Mouse (Mus musculus) MEL (cell line): ENCODE measurements around the gene Mdp1. TPM values are rescaled to one million over a fixed set of nuclear protein-coding genes. Genes with fewer than 3 reads are reported as not detected.

ENCODE experiments used
- DNase-seq: peaks from one replicate; pipeline ENCODE4 v3.0.0; 2011; ENCODE audit warnings: low read depth, low spot score
- H3K27ac ChIP-seq: 2 replicates; pipeline ENCODE4 v1.5.1; 2012; ENCODE audit warnings: low read depth, mild to moderate bottlenecking, control low read depth, low read length, moderate library complexity; ENCODE audit not compliant: control insufficient read depth
- H3K27me3 ChIP-seq, 2 experiments: fragments of 150-350 bp in 1 of 2; sonication (generic) in 1 of 2; 2 replicates each; pipeline ENCODE4 v1.6.1; 2012; ENCODE audit warnings: low read length in 2 of 2, mild to moderate bottlenecking in 2 of 2, improper control_type of control experiment in 1 of 2, moderate library complexity in 1 of 2; ENCODE audit not compliant: insufficient read depth in 2 of 2, control insufficient read depth in 1 of 2
- H3K36me3 ChIP-seq, 2 experiments: 2 replicates each; pipeline ENCODE4 v1.6.1; 2012 to 2014; ENCODE audit warnings: low read length in 2 of 2, improper control_type of control experiment in 1 of 2, inconsistent platforms in 1 of 2, mild to moderate bottlenecking in 1 of 2; ENCODE audit not compliant: insufficient read depth in 2 of 2, control insufficient read depth in 1 of 2
- H3K4me1 ChIP-seq, 2 experiments: fragments of 150-350 bp in 1 of 2; sonication (generic) in 1 of 2; 2 replicates each; pipeline ENCODE4 v1.6.1; 2012; ENCODE audit warnings: low read length in 2 of 2, improper control_type of control experiment in 1 of 2, mild to moderate bottlenecking in 1 of 2; ENCODE audit not compliant: insufficient read depth in 2 of 2, control insufficient read depth in 1 of 2
- H3K4me3 ChIP-seq, 2 experiments: fragments of 150-350 bp in 1 of 2; sonication (generic) in 1 of 2; 2 replicates each; pipeline ENCODE4 v1.5.1; 2012; ENCODE audit warnings: low read depth in 2 of 2, low read length in 2 of 2, mild to moderate bottlenecking in 2 of 2, moderate library complexity in 2 of 2, control low read depth in 1 of 2, improper control_type of control experiment in 1 of 2; ENCODE audit not compliant: control insufficient read depth in 1 of 2, insufficient read depth in 1 of 2
- H3K79me2 ChIP-seq: 2 replicates; pipeline ENCODE4 v1.6.1; 2012; ENCODE audit warnings: mild to moderate bottlenecking, low read length, moderate library complexity; ENCODE audit not compliant: control insufficient read depth, poor library complexity, insufficient read depth
- H3K9ac ChIP-seq: 2 replicates; pipeline ENCODE4 v1.6.1; 2012; ENCODE audit warnings: low read depth, mild to moderate bottlenecking, control low read depth, low read length, moderate library complexity; ENCODE audit not compliant: control insufficient read depth, poor library complexity, severe bottlenecking
- H3K9me3 ChIP-seq: fragments of 150-350 bp; sonication (generic); replicated peaks from 2 replicates; pipeline ENCODE4 v1.6.1; 2012; ENCODE audit warnings: mild to moderate bottlenecking, low read length, improper control_type of control experiment, moderate library complexity; ENCODE audit not compliant: insufficient read depth
- CTCF ChIP-seq, 3 experiments: IDR thresholded peaks in 2 of 3; conservative IDR thresholded peaks in 1 of 3; 2 replicates each; pipeline ENCODE4 v1.5.1; 2011 to 2012; ENCODE audit warnings: low read length in 3 of 3, low read depth in 2 of 3, mild to moderate bottlenecking in 2 of 3, improper control_type of control experiment in 1 of 3, inconsistent platforms in 1 of 3, mixed read lengths in 1 of 3, moderate library complexity in 1 of 3; ENCODE audit not compliant: control insufficient read depth in 1 of 3, insufficient read depth in 1 of 3, poor library complexity in 1 of 3, severe bottlenecking in 1 of 3
- ELF1 ChIP-seq: IDR thresholded peaks from 2 replicates; pipeline ENCODE4 v1.6.1; 2014; ENCODE audit warnings: low read depth, mild to moderate bottlenecking, inconsistent platforms, low read length, improper control_type of control experiment, moderate library complexity
- EP300 ChIP-seq, 2 experiments: IDR thresholded peaks; 2 replicates each; pipeline ENCODE4 v1.6.1; 2011; ENCODE audit warnings: improper control_type of control experiment in 2 of 2, low read length in 2 of 2, low read depth in 1 of 2, mild to moderate bottlenecking in 1 of 2
- GABPA ChIP-seq: IDR thresholded peaks from 2 replicates; pipeline ENCODE4 v1.6.1; 2012; ENCODE audit warnings: low read depth, mild to moderate bottlenecking, inconsistent platforms, low read length, improper control_type of control experiment, moderate library complexity
- GATA1 ChIP-seq: IDR thresholded peaks from 2 replicates; pipeline ENCODE4 v1.6.1; 2011; ENCODE audit warnings: low read depth, low read length, improper control_type of control experiment
- HCFC1 ChIP-seq: IDR thresholded peaks from 2 replicates; pipeline ENCODE4 v1.6.1; 2012; ENCODE audit warnings: low read depth, mild to moderate bottlenecking, inconsistent platforms, low read length, improper control_type of control experiment, moderate library complexity
- MYB ChIP-seq: IDR thresholded peaks from 2 replicates; pipeline ENCODE4 v1.6.1; 2011; ENCODE audit warnings: mild to moderate bottlenecking, low read depth, low read length, improper control_type of control experiment
- NELFE ChIP-seq: IDR thresholded peaks from 2 replicates; pipeline ENCODE4 v1.6.1; 2011; ENCODE audit warnings: low read depth, low read length, improper control_type of control experiment
- POLR2AphosphoS2 ChIP-seq: IDR thresholded peaks from 2 replicates; pipeline ENCODE4 v1.6.1; 2011; ENCODE audit warnings: low read length, improper control_type of control experiment
- POLR2AphosphoS5 ChIP-seq: IDR thresholded peaks from 2 replicates; pipeline ENCODE4 v1.6.1; 2012; ENCODE audit warnings: low read depth, borderline replicate concordance, mild to moderate bottlenecking, inconsistent platforms, low read length, moderate library complexity, mixed read lengths
- RAD21 ChIP-seq: IDR thresholded peaks from 2 replicates; pipeline ENCODE4 v1.6.1; 2011; ENCODE audit warnings: mild to moderate bottlenecking, low read depth, low read length, improper control_type of control experiment
- RCOR1 ChIP-seq: IDR thresholded peaks from 2 replicates; pipeline ENCODE4 v1.6.1; 2012; ENCODE audit warnings: low read depth, mild to moderate bottlenecking, inconsistent platforms, low read length, improper control_type of control experiment
- ZKSCAN1 ChIP-seq: IDR thresholded peaks from 2 replicates; pipeline ENCODE4 v1.6.1; 2012; ENCODE audit warnings: low read depth, mild to moderate bottlenecking, inconsistent platforms, low read length, improper control_type of control experiment, moderate library complexity
- ZMIZ1 ChIP-seq: IDR thresholded peaks from 2 replicates; pipeline ENCODE4 v1.6.1; 2012; ENCODE audit warnings: low read depth, mild to moderate bottlenecking, inconsistent platforms, low read length, improper control_type of control experiment, moderate library complexity
- polyA plus RNA-seq, 2 experiments: library from polyadenylated mRNA; stranded (reverse) in 1 of 2; unstranded in 1 of 2; fragments of >175 nt in 1 of 2; fragments of >200 nt in 1 of 2; gene quantifications; 2 replicates each; pipeline versions ENCODE4 v1.2.1 to v1.2.4; 2012; ENCODE audit warnings: low replicate concordance in 2 of 2, low read depth in 1 of 2; ENCODE audit not compliant: insufficient read length in 2 of 2, insufficient read depth in 1 of 2, missing spikeins in 1 of 2
- total RNA-seq: library from RNA; depleted of rRNA; stranded (reverse); fragments of 300-350 nt; gene quantifications from 2 replicates; pipeline ENCODE4 v1.2.3, GENCODE M21; 2012; rRNA removed

Gene Mdp1
- total and polyA plus RNA-seq, 3 experiments, result 25.6 to 30.6 TPM; not detected in 1

DNA sequence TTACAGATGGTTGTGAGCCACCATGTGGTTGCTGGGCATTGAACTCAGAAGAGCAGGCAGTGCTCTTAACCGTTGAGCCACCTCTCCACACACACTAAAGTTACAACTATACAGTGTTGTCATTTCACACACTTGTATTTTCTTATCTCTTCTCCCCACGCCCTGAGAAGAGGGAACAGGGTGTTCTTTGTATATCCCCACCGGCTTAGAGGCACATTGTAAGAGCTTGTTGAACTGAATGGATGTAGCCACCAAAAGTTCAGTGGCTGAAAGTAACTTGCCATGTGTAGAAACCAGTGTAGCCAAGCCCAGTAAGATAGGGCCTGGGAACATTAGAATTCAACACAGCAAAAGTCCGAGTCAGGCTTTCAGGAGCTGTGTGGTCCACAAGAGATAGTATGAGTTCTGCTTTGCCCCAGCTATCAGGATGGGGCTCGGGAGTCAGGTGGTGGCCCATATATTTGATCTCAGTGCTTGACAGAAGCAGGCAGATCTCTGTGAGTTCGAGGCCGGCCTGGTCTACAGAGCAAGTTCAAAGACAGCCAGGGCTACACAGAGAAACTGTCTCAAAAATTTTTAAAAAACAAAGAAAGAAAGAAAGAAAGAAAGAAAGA is 45.6 kb downstream of the Mdp1 start (continued):
- TF ChIP-seq GATA1, result peak; percentile 84
- no peak for TF ChIP-seq POLR2AphosphoS5
- TF ChIP-seq, all 39 proteins: peak for 7

GRCm38 (mm10) chr14:55613346-55613745 is 47.0 kb downstream of the Mdp1 start:
- H3K27me3 ChIP-seq, result no peaks in the 10 kb centered on the region
- no peaks in the 10 kb centered on the region for H3K79me2 ChIP-seq
- peaks cover 0 to 24% of the 10 kb centered on the region in 2 experiments; a peak in 2 of 4 replicates for H3K36me3 ChIP-seq
- no peaks in the 10 kb centered on the region for H3K9me3 ChIP-seq
- H3K9ac ChIP-seq, result no peak overlapping the region
- DNase-seq, result peak; percentile 59
- peaks cover 11 to 40% of the 10 kb centered on the region in 2 experiments for H3K4me1 ChIP-seq
- TF ChIP-seq MYB (no peak), GATA1 (peak; percentile 33; the same call in 1 of the 2 replicates), ZKSCAN1 (no peak)
- no peak overlapping the region for H3K4me3 ChIP-seq
- H3K27ac ChIP-seq, result peak overlapping the region; percentile 24

GRCm38 (mm10) chr14:55608339-55608738 is 52.0 kb downstream of the Mdp1 start:
- Histone ChIP-seq H3K4me1 (peaks cover 3 to 16% of the 10 kb centered on the region in 2 experiments; a peak in 3 of 4 replicates), H3K9me3 (no peaks in the 10 kb centered on the region), H3K9ac (no peak overlapping the region), H3K27me3 (no peaks in the 10 kb centered on the region), H3K4me3 (no peak overlapping the region), H3K27ac (no peak overlapping the region), H3K79me2 (no peaks in the 10 kb centered on the region), H3K36me3 (peaks cover 0 to 16% of the 10 kb centered on the region in 2 experiments; a peak in 2 of 4 replicates)
- no peak for TF ChIP-seq RCOR1
- no peak for TF ChIP-seq GABPA
- no peak for TF ChIP-seq ELF1
- TF ChIP-seq NELFE, result no peak
- TF ChIP-seq CTCF (IDR thresholded peaks at IDR 0.05 in 2 of 3, conservative IDR thresholded peaks at IDR 0.05 in 1 of 3; ENCODE audit: control insufficient read depth in 1 of 3, insufficient read depth in 1 of 3, low read depth in 2 of 3, low read length in 3 of 3, poor library complexity in 1 of 3, severe bottlenecking in 1 of 3), result no peak
- TF ChIP-seq EP300 (IDR thresholded peaks at IDR 0.05; ENCODE audit: low read depth in 1 of 2, low read length in 2 of 2), result no peak
- TF ChIP-seq HCFC1, result no peak
- TF ChIP-seq POLR2AphosphoS2, result no peak
- no peak for TF ChIP-seq ZMIZ1
- no peak for TF ChIP-seq RAD21
- TF ChIP-seq GATA1, result no peak
- DNase-seq, result no peak

Other genes with a start within 250 kb of the Mdp1 start
Only the 30 nearest of the 35 such genes appear.
- gene Carmil3, start 169.9 kb downstream of the Mdp1 start, total RNA-seq, result 0.23 and 0.27 TPM in 2 replicates
- gene Carmil3, start 169.9 kb downstream of the Mdp1 start, polyA plus RNA-seq, result 1 to 10 TPM in 1 of 2 experiments, not detected in 1; 2.6 TPM
- gene Cpne6, start 150.1 kb downstream of the Mdp1 start, total RNA-seq, result not detected in 2 replicates
- not detected for gene Cpne6, start 150.1 kb downstream of the Mdp1 start, polyA plus RNA-seq
- not detected in 2 replicates for gene Nrl, start 135.5 kb downstream of the Mdp1 start, total RNA-seq
- gene Nrl, start 135.5 kb downstream of the Mdp1 start, polyA plus RNA-seq, result not detected
- 17.0 and 64.4 TPM in 2 replicates for gene Pck2, start 120.2 kb downstream of the Mdp1 start, total RNA-seq
- gene Pck2, start 120.2 kb downstream of the Mdp1 start, polyA plus RNA-seq, result 100 to 1,000 TPM in 1 of 2 experiments, 10 to 100 TPM in 1; 63.7 to 103 TPM
- 24.3 and 27.7 TPM in 2 replicates for gene Dcaf11, start 100.5 kb downstream of the Mdp1 start, total RNA-seq
- 10 to 100 TPM in 1 of 2 experiments, not detected in 1; 37.9 TPM for gene Dcaf11, start 100.5 kb downstream of the Mdp1 start, polyA plus RNA-seq
- gene A730061H03Rik, start 100.1 kb downstream of the Mdp1 start, total RNA-seq, result 0.73 and 0.92 TPM in 2 replicates
- under 1 TPM in 1 of 2 experiments, not detected in 1; 0.86 TPM for gene A730061H03Rik, start 100.1 kb downstream of the Mdp1 start, polyA plus RNA-seq
- gene Fitm1, start 84.9 kb downstream of the Mdp1 start, total RNA-seq, result not detected in 2 replicates
- gene Fitm1, start 84.9 kb downstream of the Mdp1 start, polyA plus RNA-seq, result under 1 TPM in 1 of 2 experiments, not detected in 1; 0.07 TPM
- 73.8 and 85.9 TPM in 2 replicates for gene Psme1, start 82.4 kb downstream of the Mdp1 start, total RNA-seq
- gene Psme1, start 82.4 kb downstream of the Mdp1 start, polyA plus RNA-seq, result 100 to 1,000 TPM in 1 of 2 experiments, not detected in 1; 205 TPM
- 55.4 and 59.4 TPM in 2 replicates for gene Emc9, start 75.2 kb downstream of the Mdp1 start, total RNA-seq
- 10 to 100 TPM in 1 of 2 experiments, not detected in 1; 38.7 TPM for gene Emc9, start 75.2 kb downstream of the Mdp1 start, polyA plus RNA-seq
- gene Psme2, start 69.4 kb downstream of the Mdp1 start, total RNA-seq, result 98.1 and 143 TPM in 2 replicates
- 100 to 1,000 TPM in 1 of 2 experiments, not detected in 1; 231 TPM for gene Psme2, start 69.4 kb downstream of the Mdp1 start, polyA plus RNA-seq
- gene Rnf31, start 68.8 kb downstream of the Mdp1 start, total RNA-seq, result 10.7 and 12.9 TPM in 2 replicates
- gene Rnf31, start 68.8 kb downstream of the Mdp1 start, polyA plus RNA-seq, result 10 to 100 TPM in 1 of 2 experiments, not detected in 1; 24.5 TPM
- gene Irf9, start 56.9 kb downstream of the Mdp1 start, total RNA-seq, result 5.0 and 8.5 TPM in 2 replicates
- 10 to 100 TPM in 1 of 2 experiments, not detected in 1; 14.8 TPM for gene Irf9, start 56.9 kb downstream of the Mdp1 start, polyA plus RNA-seq
- 1.5 and 1.6 TPM in 2 replicates for gene Rec8, start 42.5 kb downstream of the Mdp1 start, total RNA-seq
- 1 to 10 TPM in 1 of 2 experiments, not detected in 1; 2.5 TPM for gene Rec8, start 42.5 kb downstream of the Mdp1 start, polyA plus RNA-seq
- gene Ipo4, start 24.6 kb downstream of the Mdp1 start, total RNA-seq, result 46.2 and 54.1 TPM in 2 replicates
- 100 to 1,000 TPM in 1 of 2 experiments, not detected in 1; 132 TPM for gene Ipo4, start 24.6 kb downstream of the Mdp1 start, polyA plus RNA-seq
- not detected in 2 replicates for gene Gm49378, start 22.6 kb downstream of the Mdp1 start, total RNA-seq
- gene Gm49378, start 22.6 kb downstream of the Mdp1 start, polyA plus RNA-seq, result 1 to 10 TPM in 1 of 2 experiments, not detected in 1; 4.6 TPM
- 49.4 and 60.5 TPM in 2 replicates for gene Tm9sf1, start 16.7 kb downstream of the Mdp1 start, total RNA-seq
- 10 to 100 TPM in 1 of 2 experiments, not detected in 1; 80.1 TPM for gene Tm9sf1, start 16.7 kb downstream of the Mdp1 start, polyA plus RNA-seq
- 0.08 and 0.10 TPM in 2 replicates for gene Tssk4, start 10.3 kb downstream of the Mdp1 start, total RNA-seq
- gene Tssk4, start 10.3 kb downstream of the Mdp1 start, polyA plus RNA-seq, result under 1 TPM in 1 of 2 experiments, not detected in 1; 0.40 TPM
- 22.3 and 24.5 TPM in 2 replicates for gene Gmpr2, start 11.4 kb upstream of the Mdp1 start, total RNA-seq
- gene Gmpr2, start 11.4 kb upstream of the Mdp1 start, polyA plus RNA-seq, result 10 to 100 TPM in 1 of 2 experiments, not detected in 1; 28.8 TPM
- 515 and 516 TPM in 2 replicates for gene Nedd8, start 11.6 kb upstream of the Mdp1 start, total RNA-seq
- 100 to 1,000 TPM in 1 of 2 experiments, not detected in 1; 528 TPM for gene Nedd8, start 11.6 kb upstream of the Mdp1 start, polyA plus RNA-seq
- 27.2 and 27.8 TPM in 2 replicates for gene Tinf2, start 21.3 kb upstream of the Mdp1 start, total RNA-seq
- gene Tinf2, start 21.3 kb upstream of the Mdp1 start, polyA plus RNA-seq, result 10 to 100 TPM in 1 of 2 experiments, not detected in 1; 53.0 TPM
- 5.8 and 6.2 TPM in 2 replicates for gene Tgm1, start 53.4 kb upstream of the Mdp1 start, total RNA-seq
- gene Tgm1, start 53.4 kb upstream of the Mdp1 start, polyA plus RNA-seq, result 10 to 100 TPM in 1 of 2 experiments, not detected in 1; 11.4 TPM
- 21.8 and 22.8 TPM in 2 replicates for gene Rabggta, start 61.8 kb upstream of the Mdp1 start, total RNA-seq
- gene Rabggta, start 61.8 kb upstream of the Mdp1 start, polyA plus RNA-seq, result 10 to 100 TPM in 1 of 2 experiments, not detected in 1; 32.0 TPM
- gene Dhrs1, start 85.2 kb upstream of the Mdp1 start, total RNA-seq, result 20.0 and 21.7 TPM in 2 replicates
- 10 to 100 TPM in 1 of 2 experiments, not detected in 1; 48.8 TPM for gene Dhrs1, start 85.2 kb upstream of the Mdp1 start, polyA plus RNA-seq
- gene Nop9, start 85.2 kb upstream of the Mdp1 start, total RNA-seq, result 46.1 and 47.8 TPM in 2 replicates
- 100 to 1,000 TPM in 1 of 2 experiments, not detected in 1; 112 TPM for gene Nop9, start 85.2 kb upstream of the Mdp1 start, polyA plus RNA-seq
- gene Cideb, start 98.0 kb upstream of the Mdp1 start, total RNA-seq, result 1.7 and 2.4 TPM in 2 replicates
- under 1 TPM in 1 of 2 experiments, not detected in 1; 0.53 TPM for gene Cideb, start 98.0 kb upstream of the Mdp1 start, polyA plus RNA-seq
- 0.19 and 0.59 TPM in 2 replicates for gene Ltb4r2, start 100.9 kb upstream of the Mdp1 start, total RNA-seq
- gene Ltb4r2, start 100.9 kb upstream of the Mdp1 start, polyA plus RNA-seq, result under 1 TPM in 1 of 2 experiments, not detected in 1; 0.52 TPM
- gene Ltb4r1, start 105.5 kb upstream of the Mdp1 start, total RNA-seq, result 0.35 and 0.65 TPM in 2 replicates
- 1 to 10 TPM in 1 of 2 experiments, not detected in 1; 1.5 TPM for gene Ltb4r1, start 105.5 kb upstream of the Mdp1 start, polyA plus RNA-seq
- 0.19 and 0.29 TPM in 2 replicates for gene Adcy4, start 123.6 kb upstream of the Mdp1 start, total RNA-seq
- gene Adcy4, start 123.6 kb upstream of the Mdp1 start, polyA plus RNA-seq, result under 1 TPM in 1 of 2 experiments, not detected in 1; 0.35 TPM
- gene Ripk3, start 128.4 kb upstream of the Mdp1 start, total RNA-seq, result 67.1 and 77.4 TPM in 2 replicates
- 100 to 1,000 TPM; 123 to 124 TPM for gene Ripk3, start 128.4 kb upstream of the Mdp1 start, polyA plus RNA-seq
- gene Nfatc4, start 162.6 kb upstream of the Mdp1 start, total RNA-seq, result 0.20 and 0.27 TPM in 2 replicates
- gene Nfatc4, start 162.6 kb upstream of the Mdp1 start, polyA plus RNA-seq, result under 1 TPM in 1 of 2 experiments, not detected in 1; 0.71 TPM